Mouse (Mus musculus) v-Abl transformed pro-B cells (cell line): ENCODE data around the gene Tcaf2.

Experiments used
- in situ Hi-C, 2 experiments: fragments of 400-800 bp; cut with MboI; formaldehyde crosslinking; loops; one replicate each; pipeline ENCODE4 v1.15.1; 2025; ENCODE audit not compliant: unreplicated experiment in 2 of 2

Gene Tcaf2

GRCm38 (mm10) chr6:42644912-42645549 is at the start of gene Tcaf2:
Tcaf2 (minus strand) TSS chr6:42645254.
- in situ Hi-C loops: no loop called here

DNA sequence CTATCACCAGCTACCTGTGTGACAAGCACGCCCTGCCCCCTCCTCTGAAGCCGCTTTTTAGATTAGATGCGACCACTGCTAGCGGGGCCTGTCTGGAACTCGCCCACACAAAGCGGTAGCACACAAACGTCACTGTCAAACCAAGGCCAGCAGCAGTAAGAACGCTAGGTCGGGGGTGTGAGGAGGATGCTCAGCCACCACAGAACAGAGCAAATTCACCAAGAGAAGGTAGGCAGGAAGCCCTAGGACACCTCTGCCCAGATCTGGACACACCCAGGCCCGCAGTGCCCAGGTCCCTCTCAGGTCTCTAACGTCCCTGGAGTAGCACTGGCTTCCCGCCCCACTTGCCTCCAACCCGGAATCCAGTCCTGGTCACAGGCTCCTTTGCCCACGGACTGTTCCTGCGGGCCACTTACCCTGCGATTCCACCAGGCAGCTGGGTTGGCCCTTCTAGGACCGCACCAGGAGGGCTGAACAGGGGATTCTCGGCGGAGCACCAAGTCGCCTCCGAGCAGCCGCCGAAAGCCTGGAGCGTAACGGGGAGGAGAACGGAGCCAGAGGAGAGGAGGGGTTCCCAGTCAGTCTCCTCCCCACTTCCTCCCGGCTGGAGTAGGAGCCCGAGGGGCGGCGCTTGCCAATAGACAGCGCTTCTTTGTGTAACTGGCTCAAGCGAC is 47.6 kb upstream of the Tcaf2 start:
- in situ Hi-C loops: no loop called here

- in situ Hi-C loops: no loop called here
Observed at GRCm38 (mm10) chr6:42692154-42692516, 47.1 kb upstream of the Tcaf2 start.

DNA sequence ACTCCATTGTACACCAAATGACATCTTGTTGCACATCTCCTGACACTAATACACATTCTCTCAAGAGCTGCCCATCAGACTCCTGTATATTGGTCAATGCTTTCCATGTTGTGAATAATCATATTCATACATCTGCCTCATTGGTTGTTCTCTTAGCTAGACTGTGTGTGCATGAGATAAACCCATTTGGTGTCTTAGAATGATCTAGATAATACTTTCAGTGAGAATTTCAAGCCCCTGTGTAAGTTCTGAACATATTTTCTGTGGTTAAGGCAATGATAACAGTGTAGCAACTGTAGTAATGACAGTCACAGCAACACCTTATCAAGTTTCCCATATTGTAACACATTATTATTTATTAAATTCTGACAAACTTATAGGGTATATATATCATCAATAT is 44.7 kb upstream of the Tcaf2 start:
- in situ Hi-C loops: no loop called here

DNA sequence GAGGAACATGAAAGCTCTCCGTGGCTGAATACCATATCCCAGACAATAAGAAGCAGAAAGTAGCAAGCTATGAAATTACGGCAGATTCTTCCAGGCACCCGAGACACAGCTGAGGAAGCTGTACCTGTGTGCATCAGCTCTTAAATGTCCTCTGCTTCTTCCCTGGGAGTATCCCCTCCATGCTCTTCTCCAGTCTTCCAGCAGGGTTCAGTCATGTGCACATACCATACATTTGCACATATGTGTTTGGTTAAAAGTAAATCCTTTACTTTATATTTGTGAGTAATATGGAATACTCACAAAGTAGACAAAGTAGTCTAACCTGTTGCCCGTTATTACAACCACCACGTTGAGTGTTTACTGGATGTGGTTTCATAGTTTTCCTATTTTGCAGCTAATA is 42.9 kb upstream of the Tcaf2 start:
- in situ Hi-C loops: no loop called here

- in situ Hi-C loops: no loop called here
Observed at GRCm38 (mm10) chr6:42680077-42680476, 35.0 kb upstream of the Tcaf2 start.

DNA sequence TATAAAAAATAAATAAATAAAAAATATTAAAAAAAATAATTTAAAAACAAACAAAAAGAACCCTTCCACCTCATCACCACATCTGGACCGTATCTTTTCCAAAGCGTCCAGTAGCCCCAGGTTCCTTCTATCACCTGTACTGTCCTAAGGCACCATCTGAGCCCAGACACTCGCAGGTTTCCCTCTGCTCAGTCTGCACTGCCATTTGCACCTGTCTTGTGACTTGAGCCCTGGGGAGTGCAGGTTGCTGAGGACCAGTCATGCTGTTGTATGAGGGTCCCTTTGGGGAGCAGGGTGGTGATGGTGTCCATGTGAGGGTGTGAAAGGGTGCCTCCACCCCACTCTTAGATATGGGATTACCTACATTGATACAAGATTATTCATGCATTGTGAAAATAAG is 31.0 kb upstream of the Tcaf2 start:
- in situ Hi-C loops: no loop called here

DNA sequence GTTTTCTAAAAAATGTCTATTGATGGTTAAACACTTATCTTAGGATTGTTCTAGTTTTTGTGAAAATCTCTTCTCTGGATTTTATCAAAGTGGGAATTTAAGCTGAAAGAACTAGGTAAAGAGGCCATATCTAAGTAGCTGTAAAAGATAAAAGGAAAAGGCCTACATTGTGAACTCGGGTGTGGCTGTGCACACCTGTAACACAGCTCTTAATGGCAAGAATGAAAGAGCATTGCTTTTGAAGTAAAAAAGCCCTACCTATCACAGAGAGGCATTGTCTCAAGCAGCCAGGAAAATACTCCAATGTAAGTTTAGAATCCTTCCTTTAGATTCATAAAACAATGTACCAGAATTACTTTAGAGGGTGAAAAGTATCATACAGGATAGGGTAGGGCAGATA is 26.7 kb upstream of the Tcaf2 start:
- in situ Hi-C loops: no loop called here

DNA sequence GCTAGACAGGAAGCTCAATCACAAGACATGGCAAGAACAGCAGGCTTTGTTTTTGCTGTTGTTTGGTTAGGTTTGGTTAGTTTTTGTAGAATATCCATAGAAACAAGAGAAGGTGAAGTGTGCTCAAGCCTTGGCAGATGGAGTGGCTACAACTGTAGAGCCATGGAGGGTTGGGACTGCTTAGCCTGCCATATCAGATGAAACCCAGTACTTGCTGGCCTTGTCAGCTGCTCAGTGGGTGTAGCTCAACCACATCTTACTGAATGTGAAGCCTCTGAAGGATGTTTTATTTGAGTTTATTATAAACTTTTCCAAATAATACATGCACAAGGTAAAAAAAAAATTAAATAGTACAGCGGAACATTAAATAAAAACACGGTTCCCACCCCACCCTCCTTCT is 22.7 kb upstream of the Tcaf2 start:
- in situ Hi-C loops: no loop called here

- in situ Hi-C loops: no loop called here
Observed at GRCm38 (mm10) chr6:42661739-42662138, 16.7 kb upstream of the Tcaf2 start.

- in situ Hi-C loops: no loop called here
Observed at GRCm38 (mm10) chr6:42634393-42634792, 10.7 kb downstream of the Tcaf2 start.

DNA sequence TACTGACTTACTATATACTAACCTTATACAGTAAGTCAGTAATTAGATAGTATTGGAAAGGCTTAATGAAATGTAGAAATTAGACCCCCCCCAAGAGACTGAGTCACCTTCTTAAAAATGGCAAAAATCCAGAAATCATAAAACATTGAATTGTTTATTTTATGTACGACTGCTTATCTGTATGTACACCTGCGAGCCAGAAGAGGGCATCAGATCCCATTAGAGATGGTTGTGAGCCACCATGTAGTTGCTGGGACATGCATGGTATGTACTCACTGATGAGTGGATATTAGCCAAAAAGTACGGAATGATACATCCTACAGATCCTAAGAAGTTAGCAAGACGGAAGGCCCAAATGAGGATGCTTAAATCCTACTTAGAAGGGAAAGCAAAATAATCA is 13.7 kb downstream of the Tcaf2 start:
- in situ Hi-C loops: no loop called here

DNA sequence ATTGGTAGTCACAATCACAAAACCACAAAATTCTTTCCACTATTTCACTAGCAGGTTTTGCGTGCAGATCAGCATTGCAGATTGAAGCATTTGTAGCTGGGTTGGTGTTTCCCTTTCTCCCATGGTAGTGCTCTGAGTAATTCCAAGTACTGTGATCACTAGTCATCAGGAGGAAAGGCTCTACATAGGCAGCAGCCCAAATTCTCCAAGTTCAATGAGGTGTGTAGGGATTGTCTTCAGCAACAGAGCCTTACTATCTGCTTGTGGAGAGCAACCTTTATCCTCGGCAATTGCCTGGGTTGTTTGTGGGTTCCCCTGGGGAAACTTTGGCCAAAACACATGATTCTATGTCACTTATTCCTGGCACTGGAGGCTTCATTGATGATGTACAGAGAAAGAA is 28.1 kb downstream of the Tcaf2 start:
- in situ Hi-C loops: no loop called here

- in situ Hi-C loops: no loop called here
Observed at GRCm38 (mm10) chr6:42612218-42612617, 32.8 kb downstream of the Tcaf2 start.

DNA sequence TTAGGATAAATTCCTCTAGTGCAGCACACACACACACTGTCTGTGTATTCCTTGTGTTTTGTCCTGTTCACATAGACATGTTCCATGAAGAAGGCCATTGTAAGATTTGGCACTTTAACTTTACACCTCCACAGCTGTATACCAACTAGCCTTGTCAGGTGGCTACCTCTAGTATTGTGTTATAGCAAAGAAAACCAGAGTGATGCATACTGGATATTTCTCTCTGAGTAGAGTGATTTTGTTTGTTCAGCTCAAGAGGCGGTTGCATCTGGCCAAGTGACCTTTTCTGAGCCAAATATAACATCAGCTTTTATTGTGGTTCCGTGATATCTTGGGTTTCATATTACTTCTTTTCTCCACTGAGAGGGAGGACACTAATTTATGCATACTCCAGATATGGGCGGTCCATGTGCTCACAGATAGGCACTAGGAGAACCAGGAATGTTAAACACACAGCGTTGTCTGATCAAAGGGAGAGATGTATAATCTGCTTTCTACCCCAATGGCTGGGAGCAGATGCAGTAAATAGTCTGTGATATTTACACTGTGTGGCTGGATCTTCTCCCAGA is 34.0 kb downstream of the Tcaf2 start:
- in situ Hi-C loops: no loop called here

DNA sequence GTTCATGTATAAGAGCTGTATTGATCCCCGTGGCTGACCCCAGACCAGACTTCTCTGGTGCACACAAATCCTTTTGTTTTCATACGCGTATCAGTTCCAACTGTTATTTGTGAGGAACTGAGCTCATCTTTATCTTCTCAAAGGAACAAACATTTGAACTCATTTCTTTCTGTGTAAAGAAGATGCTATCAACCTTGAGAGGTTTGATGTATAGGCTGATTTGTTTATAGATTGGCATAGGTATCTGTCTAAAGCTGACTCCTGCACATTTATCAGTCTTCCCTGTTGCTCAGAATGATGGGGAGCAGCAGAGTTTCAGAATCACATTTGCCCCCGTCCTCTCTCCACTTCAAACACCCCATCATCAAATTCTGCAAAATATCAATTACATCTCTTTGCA is 47.5 kb downstream of the Tcaf2 start, which contains the start of gene Tcaf3:
Gene Tcaf3 (minus strand): TSS at position 101 of the 400 bp plus-strand sequence.
- in situ Hi-C loops: loop anchor here in 1 of 2 experiments (25.0 kb wide), 3 partner anchors 835 to 1560 kb away; partner anchors contain the start of gene 2210010C04Rik

DNA sequence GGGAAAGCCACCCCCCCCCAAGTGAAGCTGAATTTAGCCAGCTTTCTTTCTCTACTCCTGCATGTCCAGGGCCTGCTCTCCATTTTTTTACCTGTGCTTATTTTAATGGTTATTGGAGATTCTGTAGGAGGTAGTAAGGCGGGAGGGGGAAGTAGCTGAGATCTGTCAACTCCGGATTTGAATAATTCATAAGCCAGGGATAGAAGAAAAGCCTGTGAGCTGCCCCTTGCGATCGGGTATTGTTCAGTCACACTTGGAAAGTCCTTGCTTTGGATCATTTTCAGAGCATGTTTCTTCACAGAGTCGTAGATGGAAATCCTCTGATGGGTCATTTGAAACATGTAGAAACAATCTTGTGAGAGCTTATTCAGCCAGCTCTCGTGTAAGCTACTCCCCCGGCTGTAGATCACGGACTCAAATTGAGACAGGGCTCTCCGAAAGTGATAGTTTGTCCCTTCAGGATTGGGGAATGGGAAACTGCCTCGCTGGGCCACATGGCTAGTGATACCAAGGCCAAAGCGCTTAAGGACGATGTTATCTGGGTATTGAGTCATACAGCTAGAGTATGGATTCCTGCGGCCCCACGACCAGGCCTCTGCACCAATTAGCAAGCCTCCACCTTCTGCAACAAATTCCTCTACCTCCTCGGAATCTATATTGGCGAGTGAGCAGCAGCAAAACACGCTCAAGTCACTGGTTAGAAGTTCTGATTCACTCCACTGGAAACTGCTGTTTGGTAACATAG is 51.7 kb downstream of the Tcaf2 start:
- in situ Hi-C loops: loop anchor here in 1 of 2 experiments (25.0 kb wide), 3 partner anchors 831 to 1556 kb away; partner anchors contain the start of gene 2210010C04Rik

DNA sequence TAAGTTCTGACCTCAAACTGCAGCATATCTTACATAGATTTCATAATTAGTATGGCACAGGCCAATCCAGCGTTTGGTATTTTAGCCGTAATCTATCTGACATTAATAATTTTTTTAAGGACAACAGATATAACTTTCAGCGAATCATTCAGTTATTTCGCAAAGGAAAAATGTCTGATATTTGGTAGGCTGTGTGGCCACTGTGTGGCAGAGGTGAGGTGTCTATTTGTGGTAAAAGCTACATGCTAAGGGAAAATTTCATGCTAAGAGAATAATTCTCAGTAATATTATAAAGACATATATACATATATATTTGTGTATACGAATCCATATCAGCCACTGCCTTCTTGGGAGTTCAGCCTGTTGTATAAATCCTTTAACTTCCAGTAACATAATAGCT is 58.5 kb downstream of the Tcaf2 start:
- in situ Hi-C loops: loop anchor here (10.0 to 25.0 kb wide), 4 partner anchors 362 to 1549 kb away; partner anchors contain the start of gene 2210010C04Rik (in 1 of the 2)

- in situ Hi-C loops: loop anchor here (5.0 to 25.0 kb wide), 5 partner anchors 356 to 1546 kb away; partner anchors contain the start of gene 2210010C04Rik (in 1 of the 2)
Observed at GRCm38 (mm10) chr6:42583488-42583872, 61.6 kb downstream of the Tcaf2 start.

DNA sequence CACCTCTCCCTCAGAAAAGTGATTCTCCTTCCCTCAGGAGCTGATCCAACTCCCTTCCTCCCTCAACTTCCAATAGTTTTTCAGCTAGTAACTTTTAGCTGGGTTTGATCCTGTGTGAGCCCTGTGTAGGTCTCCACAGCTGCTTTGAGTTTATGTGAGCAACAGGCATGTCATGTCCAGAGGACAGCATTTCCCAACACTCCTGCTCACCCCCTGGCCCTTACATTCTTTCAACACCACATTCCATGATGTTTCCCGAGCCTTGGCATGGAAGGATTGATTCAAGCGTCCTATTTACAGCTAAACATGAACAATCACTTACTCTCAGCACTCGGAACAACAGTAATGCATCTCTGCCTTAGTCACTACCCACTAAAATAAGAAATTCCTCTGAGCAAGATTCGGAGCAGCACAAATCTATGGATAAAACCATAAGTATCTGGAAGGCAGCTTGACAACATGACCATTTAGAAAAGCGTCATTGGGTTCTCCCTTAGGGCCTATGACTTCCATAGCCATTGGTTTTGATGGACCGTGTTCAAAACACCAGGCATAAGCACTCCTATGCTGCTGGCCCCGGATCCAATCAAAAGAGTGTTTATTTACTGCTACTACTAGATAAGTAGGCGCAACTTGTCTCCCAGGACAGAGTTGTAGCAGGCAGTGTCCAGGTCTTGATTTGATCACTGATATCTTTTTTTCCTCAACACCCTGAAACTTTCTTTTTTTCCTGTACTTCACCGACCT is 62.1 kb downstream of the Tcaf2 start:
- in situ Hi-C loops: loop anchor here (5.0 to 25.0 kb wide), 5 partner anchors 356 to 1546 kb away; partner anchors contain the start of gene 2210010C04Rik (in 1 of the 2)
